Mouse (Mus musculus): ENCODE data around the gene Defb30. TPM values are rescaled to one million over a fixed set of nuclear protein-coding genes. Genes with fewer than 3 reads are reported as not detected.

Gene Defb30
- total and polyA plus RNA-seq, 3 experiments: not detected

- Histone ChIP-seq H3K27ac (ENCODE audit: insufficient read depth, low read depth) (no peak overlapping the region), H3K4me2 (ENCODE audit: insufficient read depth, low read depth, poor library complexity, severe bottlenecking) (no peak overlapping the region), H3K9ac (ENCODE audit: insufficient read depth, low read depth) (no peak overlapping the region), H3K9me3 (replicated peaks; ENCODE audit: low read length) (peaks cover 5% of the 10 kb centered on the region), H3K4me3 (replicated peaks in 1 of 3; ENCODE audit: low read depth in 2 of 3, low read length in 2 of 3, poor library complexity in 1 of 3) (no peak overlapping the region), H3K36me3 (replicated peaks in 1 of 2; ENCODE audit: control insufficient read depth in 1 of 2, insufficient read depth in 1 of 2, low read length in 1 of 2) (no peaks in the 10 kb centered on the region), H3K4me1 (ENCODE audit: control insufficient read depth in 1 of 2, insufficient read depth in 2 of 2) (peaks cover 3 to 7% of the 10 kb centered on the region in 2 experiments), H3K27me3 (replicated peaks) (no peaks in the 10 kb centered on the region), H3K79me2 (replicated peaks; ENCODE audit: control insufficient read depth, extremely low read depth, insufficient read depth, poor library complexity, severe bottlenecking) (no peaks in the 10 kb centered on the region)
- TF ChIP-seq ZNF384 (IDR thresholded peaks at IDR 0.05; ENCODE audit: low read depth, low read length) (no peak), MYC (IDR thresholded peaks at IDR 0.05; ENCODE audit: low read depth, low read length) (no peak), MAZ (IDR thresholded peaks at IDR 0.05; ENCODE audit: low read depth, low read length) (no peak), CHD1 (IDR thresholded peaks at IDR 0.05; ENCODE audit: low read depth, low read length) (no peak), HCFC1 (IDR thresholded peaks at IDR 0.05; ENCODE audit: low read depth, low read length) (no peak), MAFK (IDR thresholded peaks at IDR 0.05; ENCODE audit: insufficient replicate concordance, low read length) (no peak), CHD2 (IDR thresholded peaks at IDR 0.05; ENCODE audit: low read length) (no peak), ZMIZ1 (IDR thresholded peaks at IDR 0.05; ENCODE audit: low read depth, low read length) (no peak), CTCF (conservative IDR thresholded peaks at IDR 0.05 in 1 of 2, IDR thresholded peaks at IDR 0.05 in 1 of 2; ENCODE audit: low read depth in 2 of 2, low read length in 2 of 2) (no peak), NELFE (IDR thresholded peaks at IDR 0.05; ENCODE audit: low read depth, low read length) (no peak), POLR2AphosphoS2 (IDR thresholded peaks at IDR 0.05; ENCODE audit: low read depth, low read length) (no peak), RAD21 (IDR thresholded peaks at IDR 0.05; ENCODE audit: low read depth, low read length) (no peak), POLR2A (IDR thresholded peaks at IDR 0.05; ENCODE audit: low read depth, low read length) (no peak), RCOR1 (conservative IDR thresholded peaks at IDR 0.05; ENCODE audit: low read depth, low read length) (no peak), ZKSCAN1 (IDR thresholded peaks at IDR 0.05; ENCODE audit: borderline replicate concordance, low read depth, low read length) (no peak), E2F4 (IDR thresholded peaks at IDR 0.05; ENCODE audit: insufficient replicate concordance, low read depth, low read length) (no peak), ETS1 (conservative IDR thresholded peaks at IDR 0.05; ENCODE audit: low read depth, low read length) (no peak)
- in situ Hi-C loops (cut with MboI; ENCODE audit: low pct_ligation_motif_present, low pct_unique_long_range_greater_than_20kb, low sequenced_read_pairs) (no loop called here), dilution Hi-C loops (cut with MboI; ENCODE audit: extremely low pct_ligation_motif_present, extremely low pct_unique_long_range_greater_than_20kb, low sequenced_read_pairs) (no loop called here)
- DNase-seq (ENCODE audit: extremely low read depth): no peak
Measured at GRCm38 (mm10) chr14:63013082-63013481, 36.7 kb downstream of the Defb30 start.

DNA sequence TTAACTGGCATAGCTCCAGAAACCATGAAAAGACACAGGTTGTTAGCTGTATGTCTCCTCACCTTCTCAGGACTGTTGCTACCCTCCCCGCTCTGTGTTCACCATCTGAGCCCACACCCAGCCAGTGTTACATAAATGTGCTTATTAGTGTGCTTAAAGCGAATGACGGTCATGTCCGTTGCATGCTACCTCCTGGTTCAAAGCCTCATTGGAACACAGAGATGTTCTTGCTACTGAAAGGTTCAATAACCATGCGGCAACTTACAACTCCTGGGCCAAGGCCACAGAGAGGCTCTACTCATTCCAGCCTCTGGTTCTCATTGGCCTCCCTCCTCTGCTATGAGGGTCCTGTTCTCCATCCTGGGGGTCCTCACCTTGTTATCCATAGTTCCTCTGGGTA, 38.3 kb downstream of the Defb30 start, which contains the start of gene Defb43:
Defb43 (plus strand) TSS at position 301 of the 400 bp plus-strand sequence.
- H3K27ac ChIP-seq (ENCODE audit: insufficient read depth, low read depth): no peak within 1 kb of the TSS
- dilution Hi-C loops (cut with MboI; ENCODE audit: extremely low pct_ligation_motif_present, extremely low pct_unique_long_range_greater_than_20kb, low sequenced_read_pairs): no loop called here

More for the DNA sequence above, 38.3 kb downstream of the Defb30 start, which contains the start of gene Defb43:
- TF ChIP-seq MXI1 (IDR thresholded peaks at IDR 0.05; ENCODE audit: low read depth, low read length) (no peak), ZKSCAN1 (IDR thresholded peaks at IDR 0.05; ENCODE audit: borderline replicate concordance, low read depth, low read length) (no peak), POLR2AphosphoS2 (IDR thresholded peaks at IDR 0.05; ENCODE audit: low read depth, low read length) (no peak), NRF1 (IDR thresholded peaks at IDR 0.05; ENCODE audit: low read depth, low read length) (no peak), NELFE (IDR thresholded peaks at IDR 0.05; ENCODE audit: low read depth, low read length) (no peak), CTCF (conservative IDR thresholded peaks at IDR 0.05 in 1 of 2, IDR thresholded peaks at IDR 0.05 in 1 of 2; ENCODE audit: low read depth in 2 of 2, low read length in 2 of 2) (no peak), MEF2A (IDR thresholded peaks at IDR 0.05; ENCODE audit: borderline replicate concordance, low read depth, low read length) (no peak), TBP (conservative IDR thresholded peaks at IDR 0.05; ENCODE audit: low read depth, low read length) (no peak), RCOR1 (conservative IDR thresholded peaks at IDR 0.05; ENCODE audit: low read depth, low read length) (no peak), ELF1 (IDR thresholded peaks at IDR 0.05; ENCODE audit: low read depth, low read length) (no peak), ETS1 (conservative IDR thresholded peaks at IDR 0.05; ENCODE audit: low read depth, low read length) (no peak), E2F4 (IDR thresholded peaks at IDR 0.05; ENCODE audit: insufficient replicate concordance, low read depth, low read length) (no peak), MAFK (IDR thresholded peaks at IDR 0.05; ENCODE audit: insufficient replicate concordance, low read length) (no peak), BHLHE40 (IDR thresholded peaks at IDR 0.05; ENCODE audit: low read depth, low read length) (no peak), RAD21 (IDR thresholded peaks at IDR 0.05; ENCODE audit: low read depth, low read length) (no peak), MYC (IDR thresholded peaks at IDR 0.05; ENCODE audit: low read depth, low read length) (no peak), ZMIZ1 (IDR thresholded peaks at IDR 0.05; ENCODE audit: low read depth, low read length) (no peak), JUND (conservative IDR thresholded peaks at IDR 0.05; ENCODE audit: low read depth, low read length) (no peak), JUN (IDR thresholded peaks at IDR 0.05; ENCODE audit: insufficient read depth, low read depth, low read length) (no peak)
- Histone ChIP-seq H3K9me3 (replicated peaks; ENCODE audit: low read length) (peaks cover 5% of the 10 kb centered on the region), H3K9ac (ENCODE audit: insufficient read depth, low read depth) (no peak within 1 kb of the TSS), H3K4me1 (ENCODE audit: control insufficient read depth in 1 of 2, insufficient read depth in 2 of 2) (peaks cover 3 to 7% of the 10 kb centered on the region in 2 experiments), H3K79me2 (replicated peaks; ENCODE audit: control insufficient read depth, extremely low read depth, insufficient read depth, poor library complexity, severe bottlenecking) (no peaks in the 10 kb centered on the region), H3K27me3 (replicated peaks) (no peaks in the 10 kb centered on the region), H3K4me3 (replicated peaks in 1 of 3; ENCODE audit: low read depth in 2 of 3, low read length in 2 of 3, poor library complexity in 1 of 3) (no peak within 1 kb of the TSS), H3K4me2 (ENCODE audit: insufficient read depth, low read depth, poor library complexity, severe bottlenecking) (no peak within 1 kb of the TSS), H3K36me3 (replicated peaks in 1 of 2; ENCODE audit: control insufficient read depth in 1 of 2, insufficient read depth in 1 of 2, low read length in 1 of 2) (no peaks in the 10 kb centered on the region)
- in situ Hi-C loops (cut with MboI; ENCODE audit: low pct_ligation_motif_present, low pct_unique_long_range_greater_than_20kb, low sequenced_read_pairs): no loop called here
- no peak for DNase-seq (ENCODE audit: extremely low read depth)

All from CH12.LX (cell line).